Mouse (Mus musculus) G1E (cell line): Measurements from ENCODE around the gene Nfkbib.

Experiments used
- CTCF ChIP-seq: IDR thresholded peaks from 2 replicates; pipeline ENCODE4 v1.5.1; 2012; ENCODE audit warnings: low read depth, low read length, inconsistent platforms, mixed read lengths
- GATA1 ChIP-seq: IDR thresholded peaks from 2 replicates; pipeline ENCODE4 v1.6.1; 2012; ENCODE audit warnings: borderline replicate concordance, low read length, inconsistent platforms, mixed read lengths
- GATA2 ChIP-seq: IDR thresholded peaks from 2 replicates; pipeline ENCODE4 v1.6.1; 2012; ENCODE audit warnings: low read depth, low read length, inconsistent platforms, borderline replicate concordance
- TAL1 ChIP-seq: conservative IDR thresholded peaks from 2 replicates; pipeline ENCODE4 v1.6.1; 2012; ENCODE audit warnings: low read depth, low read length, inconsistent platforms, mixed read lengths

- TF ChIP-seq CTCF (no peak), GATA2 (no peak), GATA1 (no peak), TAL1 (no peak)
Measured at GRCm38 (mm10) chr7:28806869-28807268, 39.6 kb upstream of the Nfkbib start.
